In genomic region chr5:127134441-127134840, GRCm38 (mm10) we compare ENCODE assay signal across 29 mouse cellular contexts.
A peak's percentile ranks its signal among the peaks of the same experiment; 100 is the strongest.
DNase-seq lines count a peak whose midpoint lies in the region; ATAC-seq and TF ChIP-seq lines count a peak whose summit lies in the region.
"Had no signal": no experiment of that assay in that cellular context is flagged by ENCODE, and none has a peak within 500 bp of the region (broad histone marks: within the 10 kb centered on the region; RNA-seq: fewer than 3 reads in every experiment).

No protein-coding gene starts in this region.

- no peaks in the 10 kb centered on the region for H3K27me3 ChIP-seq in embryonic facial prominence, embryonic 11.5 days (ENCODE audit: control insufficient read depth, insufficient read depth, low read length)
- H3K27me3 ChIP-seq in embryonic facial prominence, embryonic 10.5 days (replicated peaks; ENCODE audit: low read depth, poor library complexity, severe bottlenecking) = no peaks in the 10 kb centered on the region
- H3K27me3 ChIP-seq in limb, embryonic 13.5 days = no peaks in the 10 kb centered on the region
- H3K27me3 ChIP-seq: embryonic facial prominence, embryonic 12.5 days; kidney, embryonic 15.5 days; midbrain, embryonic 15.5 days; Patski; stomach, embryonic 15.5 days had no signal

- no peak for TF ChIP-seq CTCF in gastrocnemius, adult 2 months (IDR thresholded peaks at IDR 0.05)

- 46% methylated on average over 6 of the region's 6 CpGs for WGBS in embryonic facial prominence, embryonic 11.5 days
- 64% methylated on average over 6 of the region's 6 CpGs for WGBS in embryonic facial prominence, embryonic 10.5 days
- WGBS in limb, embryonic 13.5 days = 21% methylated on average over 6 of the region's 6 CpGs

- DNase-seq in embryonic facial prominence, embryonic 11.5 days (ENCODE audit: low spot score) = peak; percentile 25
- DNase-seq in embryonic facial prominence, embryonic 10.5 days (ENCODE audit: low spot score) = no peak
- DNase-seq in lung, postnatal 10 days = peak; percentile 8
- DNase-seq in lung, postnatal 14 days = no peak
- DNase-seq in gastrocnemius, adult 2 months = no peak
- DNase-seq in urinary bladder, postnatal 36 days (ENCODE audit: low spot score in 2 of 2) = no peak
- DNase-seq: adrenal gland, postnatal 10 days; cerebellum, adult 11 months; cerebellum, adult 9-10 months; cerebellum, postnatal 36 days; gastrocnemius, postnatal 14 days; kidney, adult 18-20 months; kidney, postnatal 36 days; right cerebral cortex, postnatal 25 days had no signal

- no peak overlapping the region for H3K4me2 ChIP-seq in embryonic facial prominence, embryonic 11.5 days (ENCODE audit: low read depth, low read length)
- H3K4me2 ChIP-seq in limb, embryonic 13.5 days (replicated peaks) = no peak overlapping the region
- H3K4me2 ChIP-seq: embryonic facial prominence, embryonic 12.5 days; heart, embryonic 11.5 days; hindbrain, embryonic 14.5 days; kidney, embryonic 15.5 days; liver, embryonic 11.5 days; midbrain, embryonic 15.5 days; stomach, embryonic 15.5 days had no signal

- H3K36me3 ChIP-seq in embryonic facial prominence, embryonic 11.5 days (replicated peaks; ENCODE audit: control insufficient read depth, insufficient read depth, low read depth, low read length) = no peaks in the 10 kb centered on the region
- no peaks in the 10 kb centered on the region for H3K36me3 ChIP-seq in embryonic facial prominence, embryonic 10.5 days (replicated peaks)
- no peaks in the 10 kb centered on the region for H3K36me3 ChIP-seq in limb, embryonic 13.5 days
- H3K36me3 ChIP-seq: embryonic facial prominence, embryonic 12.5 days; forebrain, embryonic 10.5 days; kidney, embryonic 15.5 days; midbrain, embryonic 10.5 days; midbrain, embryonic 15.5 days; stomach, embryonic 15.5 days had no signal

- no peak overlapping the region for H3K4me3 ChIP-seq in embryonic facial prominence, embryonic 11.5 days (ENCODE audit: low read depth, low read length)
- no peak overlapping the region for H3K4me3 ChIP-seq in embryonic facial prominence, embryonic 10.5 days
- H3K4me3 ChIP-seq in limb, embryonic 13.5 days = no peak overlapping the region
- H3K4me3 ChIP-seq in gastrocnemius, adult 2 months = no peak overlapping the region
- H3K4me3 ChIP-seq: embryonic facial prominence, embryonic 12.5 days; forebrain, embryonic 10.5 days; kidney, embryonic 15.5 days; layer of hippocampus, adult 2 months; midbrain, embryonic 10.5 days; midbrain, embryonic 15.5 days; stomach, embryonic 15.5 days had no signal

- intact Hi-C loops in gastrocnemius, adult 2 months (cut with DNase I) = no loop called here

- ATAC-seq in embryonic facial prominence, embryonic 11.5 days (replicated peaks; ENCODE audit: insufficient number of reproducible peaks, low FRiP score, low TSS enrichment, low read depth) = no peak
- ATAC-seq in limb, embryonic 13.5 days (ENCODE audit: low FRiP score, low read depth) = peak; percentile 61; the same call in 1 of the 2 replicates
- ATAC-seq: forebrain, embryonic 16.5 days; inflammation-experienced regulatory T-cells, adult 6 months; lung, postnatal 0 days; midbrain, embryonic 15.5 days; Patski had no signal

- no peak overlapping the region for H3K27ac ChIP-seq in embryonic facial prominence, embryonic 11.5 days (replicated peaks; ENCODE audit: low read depth, low read length)
- no peak overlapping the region for H3K27ac ChIP-seq in embryonic facial prominence, embryonic 10.5 days (replicated peaks)
- H3K27ac ChIP-seq in limb, embryonic 13.5 days = 0 out of 2 replicates have a peak overlapping the region, but pooled peaks have one; percentile 39
- H3K27ac ChIP-seq in gastrocnemius, adult 2 months = no peak overlapping the region
- H3K27ac ChIP-seq: embryonic facial prominence, embryonic 12.5 days; forebrain, embryonic 10.5 days; hindbrain, embryonic 14.5 days; kidney, embryonic 15.5 days; layer of hippocampus, adult 2 months; midbrain, embryonic 10.5 days; midbrain, embryonic 15.5 days; stomach, embryonic 15.5 days had no signal

- H3K4me1 ChIP-seq in embryonic facial prominence, embryonic 11.5 days (ENCODE audit: control insufficient read depth, insufficient read depth, low read length) = no peaks in the 10 kb centered on the region
- H3K4me1 ChIP-seq in embryonic facial prominence, embryonic 10.5 days = peaks cover 13% of the 10 kb centered on the region
- H3K4me1 ChIP-seq in limb, embryonic 13.5 days = peaks cover 28% of the 10 kb centered on the region
- H3K4me1 ChIP-seq: embryonic facial prominence, embryonic 12.5 days; kidney, embryonic 15.5 days; midbrain, embryonic 15.5 days; stomach, embryonic 15.5 days had no signal

- H3K9me3 ChIP-seq in embryonic facial prominence, embryonic 11.5 days (replicated peaks; ENCODE audit: control insufficient read depth, low read length) = no peaks in the 10 kb centered on the region
- peaks cover 4% of the 10 kb centered on the region; the same call in 1 of the 2 replicates for H3K9me3 ChIP-seq in embryonic facial prominence, embryonic 10.5 days
- peaks cover 3% of the 10 kb centered on the region; the same call in 1 of the 2 replicates for H3K9me3 ChIP-seq in limb, embryonic 13.5 days
- H3K9me3 ChIP-seq: embryonic facial prominence, embryonic 12.5 days; kidney, embryonic 15.5 days; midbrain, embryonic 15.5 days; stomach, embryonic 15.5 days had no signal

- no peak overlapping the region for H3K9ac ChIP-seq in embryonic facial prominence, embryonic 11.5 days (replicated peaks; ENCODE audit: low read length)
- H3K9ac ChIP-seq in limb, embryonic 13.5 days = no peak overlapping the region
- H3K9ac ChIP-seq: embryonic facial prominence, embryonic 12.5 days; hindbrain, embryonic 14.5 days; kidney, embryonic 15.5 days; midbrain, embryonic 15.5 days; stomach, embryonic 15.5 days had no signal

Comparison
In these comparisons a context has a peak if more than half of its experiments do, and no peak if none do; other contexts are left out.
1. DNase-seq: peak in embryonic facial prominence, embryonic 11.5 days (single experiment) and lung, postnatal 10 days (single experiment); none in embryonic facial prominence, embryonic 10.5 days (single experiment), lung, postnatal 14 days (single experiment), gastrocnemius, adult 2 months (single experiment) and urinary bladder, postnatal 36 days (0 of 2).